ENCODE assay signal across 19 mouse cellular contexts in the genomic region with DNA sequence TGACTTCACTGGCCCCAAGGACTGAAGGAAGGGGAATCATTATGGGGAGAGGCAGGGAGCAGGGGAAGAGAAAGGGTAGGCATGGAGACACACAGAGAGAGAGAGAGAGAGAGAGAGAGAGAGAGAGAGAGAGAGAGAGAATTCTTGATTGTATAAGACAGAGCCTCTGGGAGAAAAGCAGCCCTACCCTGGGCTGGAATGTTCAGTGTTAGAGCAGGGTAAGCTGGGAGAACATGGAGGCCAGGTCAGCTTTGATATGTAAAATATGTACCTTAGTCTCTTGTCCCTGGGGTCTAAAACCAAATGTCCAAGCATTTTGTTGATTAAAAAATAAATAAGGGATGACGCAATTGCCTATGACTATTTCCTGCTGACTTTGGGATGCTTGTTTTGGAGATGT.
"Had no signal": no experiment of that assay in that cellular context is flagged by ENCODE, and none has a peak within 500 bp of the region (broad histone marks: within the 10 kb centered on the region; RNA-seq: fewer than 3 reads in every experiment).

No protein-coding gene starts in this region.

- H3K4me3 ChIP-seq: midbrain, embryonic 10.5 days; midbrain, embryonic 12.5 days; myocyte; neural tube, embryonic 13.5 days; neural tube, embryonic 15.5 days had no signal

- H3K9me3 ChIP-seq: midbrain, embryonic 10.5 days; midbrain, embryonic 12.5 days; neural tube, embryonic 13.5 days; neural tube, embryonic 15.5 days had no signal

- H3K9ac ChIP-seq: lung, embryonic 14.5 days; midbrain, embryonic 12.5 days; neural tube, embryonic 13.5 days; neural tube, embryonic 15.5 days had no signal

- H3K27ac ChIP-seq: midbrain, embryonic 10.5 days; midbrain, embryonic 12.5 days; neural tube, embryonic 13.5 days; neural tube, embryonic 15.5 days had no signal

- H3K27me3 ChIP-seq: midbrain, embryonic 12.5 days; neural tube, embryonic 13.5 days; neural tube, embryonic 15.5 days had no signal

- DNase-seq: lung, adult 18-20 months; lung, embryonic 14.5 days; lung, postnatal 14 days; lung, postnatal 4 days; midbrain, embryonic 14.5 days; retina, postnatal 1 day; right cerebral cortex, adult 18-20 months; right cerebral cortex, postnatal 25 days; right cerebral cortex, postnatal 4 days; spleen, adult 18-20 months; thymus, adult 18-20 months; thymus, postnatal 14 days; thymus, postnatal 36 days had no signal

- ATAC-seq: midbrain, embryonic 16.5 days had no signal

- H3K4me2 ChIP-seq: lung, embryonic 14.5 days; midbrain, embryonic 12.5 days; neural tube, embryonic 13.5 days; neural tube, embryonic 15.5 days had no signal

- H3K36me3 ChIP-seq: midbrain, embryonic 10.5 days; midbrain, embryonic 12.5 days; neural tube, embryonic 13.5 days; neural tube, embryonic 15.5 days had no signal
